Mouse (Mus musculus) MEL (cell line): ENCODE data around the gene Olfr665.

Experiments used
- BHLHE40 ChIP-seq: IDR thresholded peaks from 2 replicates; pipeline ENCODE4 v1.6.1; 2012; ENCODE audit warnings: low read depth, mild to moderate bottlenecking, inconsistent platforms, low read length, improper control_type of control experiment, borderline replicate concordance
- CTCF ChIP-seq, 3 experiments: IDR thresholded peaks in 2 of 3; conservative IDR thresholded peaks in 1 of 3; 2 replicates each; pipeline ENCODE4 v1.5.1; 2011 to 2012; ENCODE audit warnings: low read length in 3 of 3, low read depth in 2 of 3, mild to moderate bottlenecking in 2 of 3, improper control_type of control experiment in 1 of 3, inconsistent platforms in 1 of 3, mixed read lengths in 1 of 3, moderate library complexity in 1 of 3; ENCODE audit not compliant: control insufficient read depth in 1 of 3, insufficient read depth in 1 of 3, poor library complexity in 1 of 3, severe bottlenecking in 1 of 3
- EP300 ChIP-seq, 2 experiments: IDR thresholded peaks; 2 replicates each; pipeline ENCODE4 v1.6.1; 2011; ENCODE audit warnings: improper control_type of control experiment in 2 of 2, low read length in 2 of 2, low read depth in 1 of 2, mild to moderate bottlenecking in 1 of 2
- MEF2A ChIP-seq: IDR thresholded peaks from 2 replicates; pipeline ENCODE4 v1.6.1; 2014; ENCODE audit warnings: low read depth, mild to moderate bottlenecking, inconsistent platforms, low read length, improper control_type of control experiment; ENCODE audit not compliant: poor library complexity, insufficient replicate concordance, severe bottlenecking; ENCODE audit errors: extremely low read depth
- MXI1 ChIP-seq: IDR thresholded peaks from 2 replicates; pipeline ENCODE4 v1.6.1; 2011; ENCODE audit warnings: mild to moderate bottlenecking, low read depth, low read length, improper control_type of control experiment
- POLR2A ChIP-seq, 2 experiments: IDR thresholded peaks; 2 replicates each; pipeline ENCODE4 v1.6.1; 2011 to 2012; ENCODE audit warnings: low read length in 2 of 2, mild to moderate bottlenecking in 2 of 2, control low read depth in 1 of 2, improper control_type of control experiment in 1 of 2, low read depth in 1 of 2, moderate library complexity in 1 of 2; ENCODE audit not compliant: control insufficient read depth in 1 of 2, insufficient read depth in 1 of 2, poor library complexity in 1 of 2
- SIN3A ChIP-seq: IDR thresholded peaks from 2 replicates; pipeline ENCODE4 v1.6.1; 2012; ENCODE audit warnings: low read length, improper control_type of control experiment, inconsistent platforms
- SMC3 ChIP-seq: IDR thresholded peaks from 2 replicates; pipeline ENCODE4 v1.6.1; 2011; ENCODE audit warnings: low read depth, low read length, improper control_type of control experiment
- TCF12 ChIP-seq: IDR thresholded peaks from 2 replicates; pipeline ENCODE4 v1.6.1; 2014; ENCODE audit warnings: low read depth, mild to moderate bottlenecking, inconsistent platforms, low read length, improper control_type of control experiment, moderate library complexity
- USF1 ChIP-seq: IDR thresholded peaks from 2 replicates; pipeline ENCODE4 v1.6.1; 2014; ENCODE audit warnings: low read depth, mild to moderate bottlenecking, inconsistent platforms, low read length, improper control_type of control experiment, moderate library complexity
- ZMIZ1 ChIP-seq: IDR thresholded peaks from 2 replicates; pipeline ENCODE4 v1.6.1; 2012; ENCODE audit warnings: low read depth, mild to moderate bottlenecking, inconsistent platforms, low read length, improper control_type of control experiment, moderate library complexity

GRCm38 (mm10) chr7:104927957-104928356 is 50.1 kb downstream of the Olfr665 start, which contains the start of gene Olfr668:
- TF ChIP-seq POLR2A (IDR thresholded peaks at IDR 0.05; ENCODE audit: control insufficient read depth in 1 of 2, insufficient read depth in 1 of 2, low read depth in 1 of 2, low read length in 2 of 2, poor library complexity in 1 of 2): no peak
- no peak for TF ChIP-seq MEF2A
- TF ChIP-seq TCF12: no peak
- TF ChIP-seq CTCF (IDR thresholded peaks at IDR 0.05 in 2 of 3, conservative IDR thresholded peaks at IDR 0.05 in 1 of 3; ENCODE audit: control insufficient read depth in 1 of 3, insufficient read depth in 1 of 3, low read depth in 2 of 3, low read length in 3 of 3, poor library complexity in 1 of 3, severe bottlenecking in 1 of 3): no peak
- TF ChIP-seq SMC3: no peak
- TF ChIP-seq USF1: no peak
- no peak for TF ChIP-seq BHLHE40
- no peak for TF ChIP-seq SIN3A
- no peak for TF ChIP-seq MXI1
- no peak for TF ChIP-seq ZMIZ1
- no peak for TF ChIP-seq EP300 (IDR thresholded peaks at IDR 0.05; ENCODE audit: low read depth in 1 of 2, low read length in 2 of 2)
